Mouse (Mus musculus): ENCODE measurements at regions not wholly inside any gene's neighbourhood (a gene's known extent, or its start where the extent isn't known, plus 50 kb on each side); places are given as distances from the start of the nearest gene placed in this dataset.

DNA sequence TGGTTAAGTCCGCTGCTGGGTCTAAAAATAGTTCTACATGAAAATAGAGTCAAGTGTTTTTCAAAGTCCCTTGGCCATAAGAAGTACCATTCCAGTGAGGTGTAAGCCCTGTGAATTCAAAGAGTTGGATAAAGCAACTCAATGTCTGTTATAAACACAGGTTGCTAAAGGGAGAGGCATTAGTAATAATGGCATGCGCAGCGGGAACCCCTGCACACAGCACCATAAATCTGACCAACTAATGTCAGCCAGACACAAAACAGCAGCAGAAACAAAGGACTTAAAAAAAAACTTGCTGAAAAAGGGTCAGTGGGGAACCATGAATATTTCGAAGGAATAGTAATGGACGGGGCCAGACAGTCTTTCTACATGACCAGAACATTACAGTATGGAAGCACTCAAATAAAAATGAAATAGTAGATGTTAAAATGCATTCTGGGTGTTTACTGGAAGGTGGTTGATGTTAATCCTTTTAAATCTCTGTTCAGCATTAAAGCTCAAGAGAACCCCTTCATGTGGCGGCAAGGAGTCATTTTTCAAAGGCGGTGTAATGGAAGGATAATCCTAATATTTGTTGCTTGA is 52.7 kb upstream of the Csl start:
- TF ChIP-seq POLR2A (IDR thresholded peaks at IDR 0.05; ENCODE audit: borderline replicate concordance, low read depth, low read length) (no peak), CTCF (IDR thresholded peaks at IDR 0.05; ENCODE audit: low read depth, low read length) (no peak)

Data from bone marrow macrophage, adult 2 months (primary cell).